ENCODE assay signal across 11 mouse cellular contexts in the genomic region with DNA sequence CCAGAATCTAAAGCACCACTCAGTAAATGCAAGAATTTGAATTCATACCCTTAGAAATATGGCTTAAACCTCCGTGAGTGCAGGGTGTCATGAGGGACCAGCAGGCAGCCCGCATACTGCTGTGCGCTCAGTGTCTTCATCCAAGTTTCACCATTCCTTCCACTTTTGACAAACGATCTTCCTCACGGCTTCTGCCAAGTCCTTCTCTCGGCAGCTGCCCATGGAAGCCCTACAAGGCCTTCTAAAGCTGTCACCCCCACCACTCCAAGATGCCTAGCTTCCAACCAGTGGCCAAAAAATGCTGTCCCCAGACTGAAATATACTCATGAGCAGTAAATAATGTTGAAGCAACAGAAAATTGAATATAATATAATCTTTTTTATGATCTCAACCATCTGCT.
DNase-seq lines count a peak whose midpoint lies in the region; ATAC-seq lines count a peak whose summit lies in the region.
"Had no signal": no experiment of that assay in that cellular context is flagged by ENCODE, and none has a peak within 500 bp of the region (broad histone marks: within the 10 kb centered on the region; RNA-seq: fewer than 3 reads in every experiment).

No protein-coding gene starts in this region.

- no peak for ATAC-seq in cerebellum, adult (ENCODE audit: insufficient number of reproducible peaks, low FRiP score, low TSS enrichment)
- ATAC-seq: forebrain, embryonic 13.5 days had no signal

- intact Hi-C loops in heart, postnatal 25 days (cut with DNase I): no loop called here

- DNase-seq in cerebellum, adult 11-12 months: peak; percentile 36
- DNase-seq in kidney, postnatal 4 days: peak; percentile 33 to 42
- DNase-seq in kidney, adult 9 months: no peak
- peak; percentile 10 for DNase-seq in right cerebral cortex, postnatal 25 days
- DNase-seq in right cerebral cortex, adult 2 months (ENCODE audit: low spot score in 2 of 2): no peak
- no peak for DNase-seq in heart, postnatal 25 days (ENCODE audit: low spot score)
- no peak for DNase-seq in c-Kit-positive CD71-positive TER-119-positive erythroid progenitor cells, embryonic 14.5 days (ENCODE audit: low spot score)
- DNase-seq: adrenal gland, postnatal 10 days; heart, postnatal 4 days had no signal

Comparison
In these comparisons a context has a peak if more than half of its experiments do, and no peak if none do; other contexts are left out.
1. DNase-seq: peak in cerebellum, adult 11-12 months (single experiment), kidney, postnatal 4 days (2 of 2) and right cerebral cortex, postnatal 25 days (single experiment); none in kidney, adult 9 months (single experiment), right cerebral cortex, adult 2 months (0 of 2), heart, postnatal 25 days (single experiment) and c-Kit-positive CD71-positive TER-119-positive erythroid progenitor cells, embryonic 14.5 days (single experiment).